Mouse (Mus musculus) neural tube, embryonic 12.5 days (tissue): ENCODE measurements around the gene Fasl. TPM values are rescaled to one million over a fixed set of nuclear protein-coding genes. Genes with fewer than 3 reads are reported as not detected.

Experiments used
- ATAC-seq: fragments of 200-750 bp; cut with Nextera tagmentation; 2 replicates; pipeline ENCODE4 v1.8.0; 2017; ENCODE audit warnings: low read depth, mild to moderate bottlenecking, moderate TSS enrichment, moderate library complexity; ENCODE audit not compliant: low FRiP score
- H3K27ac ChIP-seq: fragments of 300-500 bp; sonication (generic); 2 replicates; pipeline ENCODE4 v1.5.1; 2016
- H3K27me3 ChIP-seq: fragments of 300-500 bp; sonication (generic); replicated peaks from 2 replicates; pipeline ENCODE4 v1.6.1; 2016; ENCODE audit warnings: mild to moderate bottlenecking
- H3K36me3 ChIP-seq: fragments of 300-500 bp; sonication (generic); 2 replicates; pipeline ENCODE4 v1.6.1; 2016; ENCODE audit warnings: mild to moderate bottlenecking
- H3K4me1 ChIP-seq: fragments of 300-500 bp; sonication (generic); 2 replicates; pipeline ENCODE4 v1.6.1; 2016
- H3K4me2 ChIP-seq: fragments of 300-500 bp; sonication (generic); replicated peaks from 2 replicates; pipeline ENCODE4 v1.6.1; 2016; ENCODE audit warnings: mild to moderate bottlenecking
- H3K4me3 ChIP-seq: fragments of 300-500 bp; sonication (generic); 2 replicates; pipeline ENCODE4 v1.5.1; 2016
- H3K9ac ChIP-seq: fragments of 300-500 bp; sonication (generic); 2 replicates; pipeline ENCODE4 v1.6.1; 2016; ENCODE audit warnings: mild to moderate bottlenecking
- H3K9me3 ChIP-seq: fragments of 300-500 bp; sonication (generic); 2 replicates; pipeline ENCODE4 v1.6.1; 2016; ENCODE audit warnings: mild to moderate bottlenecking
- WGBS: fragments of 180-500 bp; shearing (Covaris S2); methylation state at CpG from one replicate; pipeline ENCODE4 v1.1.7; 2016; 5-methylcytosine and 5-hydroxymethylcytosine counted together
- polyA plus RNA-seq: library from polyadenylated mRNA; unstranded; fragments of >200 nt; fragmentation: Nextera tagmentation; extraction: Ambion mirVana; gene quantifications from 2 replicates; pipeline ENCODE4 v1.2.1, GENCODE M21; 2016

Gene Fasl
- polyA plus RNA-seq, 1 experiment from 2014 or later = 0.23 TPM

GRCm38 (mm10) chr1:161734314-161734713 is 54.0 kb downstream of the Fasl start:
- WGBS = 92% methylated on average over 11 of the region's 11 CpGs
- no peak overlapping the region for H3K27ac ChIP-seq
- no peak for ATAC-seq
- H3K4me3 ChIP-seq = no peak overlapping the region
- H3K4me2 ChIP-seq = no peak overlapping the region
- H3K4me1 ChIP-seq = no peaks in the 10 kb centered on the region
- H3K9me3 ChIP-seq = no peaks in the 10 kb centered on the region
- no peak overlapping the region for H3K9ac ChIP-seq
- H3K27me3 ChIP-seq = no peaks in the 10 kb centered on the region
- H3K36me3 ChIP-seq = no peaks in the 10 kb centered on the region

Other genes with a start within 250 kb of the Fasl start
- gene Suco, start 88.2 kb upstream of the Fasl start, polyA plus RNA-seq = 28.7 and 39.6 TPM in 2 replicates
- gene Pigc, start 180.7 kb upstream of the Fasl start, polyA plus RNA-seq = 34.9 and 35.7 TPM in 2 replicates
- gene 4930558K02Rik, start 191.1 kb upstream of the Fasl start, polyA plus RNA-seq = not detected in 2 replicates